Mouse (Mus musculus) myocyte (in vitro differentiated cells): ENCODE measurements around the gene Olfr1412. TPM values are rescaled to one million over a fixed set of nuclear protein-coding genes. Genes with fewer than 3 reads are reported as not detected.

Experiments
- H3K27me3 ChIP-seq: one replicate; pipeline ENCODE4 v1.6.1; 2011; ENCODE audit not compliant: control insufficient read depth, insufficient read depth, insufficient read length
- H3K36me3 ChIP-seq: one replicate; pipeline ENCODE4 v1.6.1; 2011; ENCODE audit not compliant: control insufficient read depth, insufficient read depth
- H3K4me2 ChIP-seq: one replicate; pipeline ENCODE4 v1.6.1; 2011; ENCODE audit warnings: low read depth, control low read depth
- H3K4me3 ChIP-seq: one replicate; pipeline ENCODE4 v1.5.1; 2011; ENCODE audit warnings: mild to moderate bottlenecking, control low read depth, moderate library complexity
- H3K79me2 ChIP-seq: one replicate; pipeline ENCODE4 v1.6.1; 2011; ENCODE audit not compliant: control insufficient read depth, insufficient read depth
- H3ac ChIP-seq: one replicate; pipeline ENCODE4 v1.6.1; 2011; ENCODE audit not compliant: control insufficient read depth, insufficient read length
- CEBPB ChIP-seq: IDR thresholded peaks from 2 replicates; pipeline ENCODE4 v1.6.1; 2011; ENCODE audit warnings: mild to moderate bottlenecking, moderate library complexity; ENCODE audit not compliant: poor library complexity, insufficient read depth, severe bottlenecking
- E2F4 ChIP-seq: IDR thresholded peaks from one replicate; pipeline ENCODE4 v1.6.1; 2011; ENCODE audit warnings: mild to moderate bottlenecking, control low read depth, moderate library complexity; ENCODE audit not compliant: insufficient read depth
- MAX ChIP-seq: IDR thresholded peaks from one replicate; pipeline ENCODE4 v1.6.1; 2011; ENCODE audit warnings: low read depth, mild to moderate bottlenecking, control low read depth
- MYOD1 ChIP-seq, 3 experiments: IDR thresholded peaks; one replicate each; pipeline ENCODE4 v1.6.1; 2011; ENCODE audit warnings: control low read depth in 2 of 3, low read depth in 2 of 3, mild to moderate bottlenecking in 2 of 3, moderate library complexity in 1 of 3; ENCODE audit not compliant: insufficient read length in 2 of 3, control insufficient read depth in 1 of 3
- MYOG ChIP-seq, 3 experiments: IDR thresholded peaks; one replicate each; pipeline ENCODE4 v1.6.1; 2011; ENCODE audit warnings: control low read depth in 2 of 3, low read depth in 2 of 3, mild to moderate bottlenecking in 2 of 3; ENCODE audit not compliant: insufficient read length in 2 of 3, control insufficient read depth in 1 of 3, insufficient read depth in 1 of 3
- POLR2A ChIP-seq: IDR thresholded peaks from one replicate; pipeline ENCODE4 v1.6.1; 2011; ENCODE audit warnings: low read depth, mild to moderate bottlenecking, control low read depth, moderate library complexity; ENCODE audit not compliant: insufficient read length
- POLR2AphosphoS2 ChIP-seq: IDR thresholded peaks from one replicate; pipeline ENCODE4 v1.6.1; 2011; ENCODE audit warnings: low read depth, control low read depth; ENCODE audit not compliant: insufficient read length
- REST ChIP-seq: IDR thresholded peaks from one replicate; pipeline ENCODE4 v1.6.1; 2011; ENCODE audit warnings: mild to moderate bottlenecking, control low read depth, moderate library complexity; ENCODE audit not compliant: insufficient read depth, insufficient read length
- SRF ChIP-seq: IDR thresholded peaks from one replicate; pipeline ENCODE4 v1.6.1; 2011; ENCODE audit warnings: low read depth; ENCODE audit not compliant: control insufficient read depth, insufficient read length
- TCF12 ChIP-seq: IDR thresholded peaks from one replicate; pipeline ENCODE4 v1.6.1; 2011; ENCODE audit warnings: mild to moderate bottlenecking, control low read depth; ENCODE audit not compliant: poor library complexity, insufficient read depth, severe bottlenecking
- TCF3 ChIP-seq: IDR thresholded peaks from one replicate; pipeline ENCODE4 v1.6.1; 2011; ENCODE audit warnings: low read depth, control low read depth; ENCODE audit not compliant: insufficient read length
- USF1 ChIP-seq: IDR thresholded peaks from one replicate; pipeline ENCODE4 v1.6.1; 2011; ENCODE audit warnings: low read depth, mild to moderate bottlenecking, control low read depth, moderate library complexity
- polyA plus RNA-seq: library from polyadenylated mRNA; unstranded; fragments of >200 nt; fragmentation: generic; extraction: Trizol; gene quantifications from one replicate; pipeline ENCODE4 v1.2.1, GENCODE M21; 2012; ENCODE audit warnings: missing spikeins

Gene Olfr1412
- polyA plus RNA-seq, 1 experiment = not detected

- Histone ChIP-seq H3K79me2 (no peaks in the 10 kb centered on the region), H3K36me3 (no peaks in the 10 kb centered on the region), H3K4me2 (peak overlapping the region; percentile 34), H3K4me3 (no peak overlapping the region), H3ac (no peak overlapping the region), H3K27me3 (no peaks in the 10 kb centered on the region)
- TF ChIP-seq POLR2A (no peak), POLR2AphosphoS2 (no peak), REST (no peak), USF1 (no peak), CEBPB (no peak), TCF12 (no peak), MAX (no peak), E2F4 (no peak), MYOG (IDR thresholded peaks at IDR 0.05; ENCODE audit: control insufficient read depth in 1 of 3, insufficient read depth in 1 of 3, insufficient read length in 2 of 3, low read depth in 2 of 3) (no peak), SRF (no peak), TCF3 (no peak), MYOD1 (IDR thresholded peaks at IDR 0.05; ENCODE audit: control insufficient read depth in 1 of 3, insufficient read length in 2 of 3, low read depth in 2 of 3) (no peak)
These were observed 42.6 kb downstream of the Olfr1412 start for GRCm38 (mm10) chr1:92628227-92628626.

- no peak for TF ChIP-seq MYOG (IDR thresholded peaks at IDR 0.05; ENCODE audit: control insufficient read depth in 1 of 3, insufficient read depth in 1 of 3, insufficient read length in 2 of 3, low read depth in 2 of 3)
- no peak for TF ChIP-seq E2F4
- no peak for TF ChIP-seq CEBPB
- no peak for TF ChIP-seq TCF3
- no peak for TF ChIP-seq MYOD1 (IDR thresholded peaks at IDR 0.05; ENCODE audit: control insufficient read depth in 1 of 3, insufficient read length in 2 of 3, low read depth in 2 of 3)
- no peak for TF ChIP-seq POLR2A
- Histone ChIP-seq H3ac (no peak overlapping the region), H3K79me2 (no peaks in the 10 kb centered on the region), H3K4me2 (no peak overlapping the region), H3K36me3 (peaks cover 11% of the 10 kb centered on the region), H3K4me3 (no peak overlapping the region), H3K27me3 (no peaks in the 10 kb centered on the region)
These were observed 46.6 kb downstream of the Olfr1412 start for GRCm38 (mm10) chr1:92632196-92632595.

GRCm38 (mm10) chr1:92632948-92633347 is 47.4 kb downstream of the Olfr1412 start:
- peaks cover 12% of the 10 kb centered on the region for H3K36me3 ChIP-seq
- H3K79me2 ChIP-seq = no peaks in the 10 kb centered on the region
- no peaks in the 10 kb centered on the region for H3K27me3 ChIP-seq
- no peak overlapping the region for H3ac ChIP-seq
- TF ChIP-seq SRF (no peak), MYOG (IDR thresholded peaks at IDR 0.05; ENCODE audit: control insufficient read depth in 1 of 3, insufficient read depth in 1 of 3, insufficient read length in 2 of 3, low read depth in 2 of 3) (no peak), USF1 (no peak), CEBPB (no peak), POLR2A (no peak), MYOD1 (IDR thresholded peaks at IDR 0.05; ENCODE audit: control insufficient read depth in 1 of 3, insufficient read length in 2 of 3, low read depth in 2 of 3) (no peak), TCF3 (no peak), POLR2AphosphoS2 (no peak)
- H3K4me3 ChIP-seq = no peak overlapping the region
- no peak overlapping the region for H3K4me2 ChIP-seq

- Histone ChIP-seq H3K79me2 (no peaks in the 10 kb centered on the region), H3K27me3 (no peaks in the 10 kb centered on the region), H3K36me3 (peaks cover 19% of the 10 kb centered on the region), H3K4me2 (no peak overlapping the region), H3ac (no peak overlapping the region), H3K4me3 (no peak overlapping the region)
- TF ChIP-seq REST (no peak), POLR2AphosphoS2 (no peak), MAX (no peak), MYOG (IDR thresholded peaks at IDR 0.05; ENCODE audit: control insufficient read depth in 1 of 3, insufficient read depth in 1 of 3, insufficient read length in 2 of 3, low read depth in 2 of 3) (no peak), USF1 (no peak), SRF (no peak), MYOD1 (IDR thresholded peaks at IDR 0.05; ENCODE audit: control insufficient read depth in 1 of 3, insufficient read length in 2 of 3, low read depth in 2 of 3) (no peak), POLR2A (no peak), CEBPB (no peak), TCF3 (no peak), TCF12 (no peak), E2F4 (no peak)
These were observed 48.1 kb downstream of the Olfr1412 start for GRCm38 (mm10) chr1:92633726-92634125.

- H3K36me3 ChIP-seq = peaks cover 23% of the 10 kb centered on the region
- no peaks in the 10 kb centered on the region for H3K27me3 ChIP-seq
- TF ChIP-seq CEBPB (no peak), TCF3 (no peak), E2F4 (no peak)
These were observed 49.0 kb downstream of the Olfr1412 start for GRCm38 (mm10) chr1:92634569-92634968.

More at GRCm38 (mm10) chr1:92634569-92634968, 49.0 kb downstream of the Olfr1412 start:
- H3K79me2 ChIP-seq = peaks cover 1% of the 10 kb centered on the region
- no peak overlapping the region for H3K4me3 ChIP-seq
- H3K4me2 ChIP-seq = no peak overlapping the region
- H3ac ChIP-seq = no peak overlapping the region
